Mouse (Mus musculus) heart, embryonic 16.5 days (tissue): ENCODE data around the gene Zdhhc17. TPM values are rescaled to one million over a fixed set of nuclear protein-coding genes. Genes with fewer than 3 reads are reported as not detected.

Experiments used
- ATAC-seq: fragments of 200-750 bp; cut with Nextera tagmentation; replicated peaks from 2 replicates; pipeline ENCODE4 v1.8.0; 2017; ENCODE audit warnings: moderate number of reproducible peaks; ENCODE audit not compliant: insufficient read depth, low FRiP score; ENCODE audit errors: extremely low read depth
- H3K27ac ChIP-seq: fragments of 300-500 bp; sonication (generic); 2 replicates; pipeline ENCODE4 v1.5.1; 2014; ENCODE audit warnings: mild to moderate bottlenecking, low read length, control low read depth, moderate library complexity
- H3K27me3 ChIP-seq: fragments of 300-500 bp; sonication (generic); 2 replicates; pipeline ENCODE4 v1.6.1; 2014; ENCODE audit warnings: low read length, mixed read lengths; ENCODE audit not compliant: control insufficient read depth, insufficient read depth
- H3K36me3 ChIP-seq: fragments of 300-500 bp; sonication (generic); 2 replicates; pipeline ENCODE4 v1.6.1; 2014; ENCODE audit not compliant: control insufficient read depth, insufficient read depth
- H3K4me1 ChIP-seq: fragments of 300-500 bp; sonication (generic); 2 replicates; pipeline ENCODE4 v1.6.1; 2014; ENCODE audit warnings: low read length, mixed read lengths; ENCODE audit not compliant: control insufficient read depth, insufficient read depth
- H3K4me2 ChIP-seq: fragments of 300-500 bp; sonication (generic); 2 replicates; pipeline ENCODE4 v1.6.1; 2014; ENCODE audit warnings: low read depth, mild to moderate bottlenecking, control low read depth, low read length
- H3K4me3 ChIP-seq: fragments of 300-500 bp; sonication (generic); 2 replicates; pipeline ENCODE4 v1.5.1; 2014; ENCODE audit warnings: mild to moderate bottlenecking, control low read depth, low read length
- H3K9ac ChIP-seq: fragments of 300-500 bp; sonication (generic); 2 replicates; pipeline ENCODE4 v1.6.1; 2014; ENCODE audit warnings: low read length, control low read depth
- H3K9me3 ChIP-seq: fragments of 300-500 bp; sonication (generic); replicated peaks from 2 replicates; pipeline ENCODE4 v1.6.1; 2016; ENCODE audit warnings: low read length; ENCODE audit not compliant: control insufficient read depth
- WGBS: fragments of 180-500 bp; shearing (Covaris S2); extraction: QIAGEN DNeasy Blood & Tissue Kit; methylation state at CpG from one replicate; pipeline ENCODE4 v1.1.7; 2014; 5-methylcytosine and 5-hydroxymethylcytosine counted together
- polyA plus RNA-seq: library from polyadenylated mRNA; unstranded; fragments of >200 nt; fragmentation: Nextera tagmentation; extraction: Ambion mirVana; gene quantifications from 2 replicates; pipeline ENCODE4 v1.2.1, GENCODE M21; 2015

The Zdhhc17 gene
- polyA plus RNA-seq, 1 experiment from 2014 or later, result 19.1 TPM

DNA sequence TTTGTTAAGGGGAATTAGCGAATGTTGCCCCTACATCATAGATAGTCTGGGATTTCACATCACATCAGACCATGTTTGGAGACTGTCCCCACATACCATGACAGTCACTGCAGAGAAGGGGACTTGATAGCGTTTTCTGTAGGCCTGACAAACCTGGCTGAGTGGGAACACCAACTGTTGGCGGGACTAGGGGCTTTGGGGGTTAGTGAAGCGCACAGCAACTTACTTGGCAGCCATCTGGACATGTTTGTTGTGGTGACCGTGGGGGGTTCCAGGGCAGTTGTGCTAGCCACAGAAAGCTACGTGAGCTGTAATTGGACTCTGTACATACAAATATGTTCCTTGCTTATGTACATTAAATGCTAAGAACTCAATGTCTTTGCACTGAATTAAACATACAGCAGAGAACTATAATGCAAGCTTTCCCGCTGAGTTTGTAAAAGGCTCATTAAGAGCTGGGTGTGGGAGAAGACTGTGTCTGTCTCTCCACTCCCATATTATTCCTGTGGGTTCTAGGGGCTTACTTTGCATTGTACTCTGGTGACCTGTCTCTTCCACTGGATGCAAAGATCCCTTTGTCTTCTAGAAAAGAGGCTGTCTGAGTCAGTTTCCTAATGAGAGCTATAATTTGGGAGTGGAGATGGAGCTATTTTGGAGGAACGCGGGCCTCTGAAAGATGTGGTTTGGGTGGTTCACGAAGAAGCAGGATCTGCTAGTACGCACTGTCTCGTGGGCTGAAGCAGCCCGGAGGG is 78.6 kb downstream of the Zdhhc17 start:
- Histone ChIP-seq H3K36me3 (0 out of 2 replicates have a peak, but pooled peaks cover 2% of the 10 kb centered on the region), H3K9ac (no peak overlapping the region; the same call in 1 of the 2 replicates), H3K4me1 (peaks cover 55% of the 10 kb centered on the region), H3K4me2 (peak overlapping the region; percentile 34), H3K9me3 (no peaks in the 10 kb centered on the region), H3K27ac (peak overlapping the region; percentile 54), H3K4me3 (no peak overlapping the region), H3K27me3 (no peaks in the 10 kb centered on the region)
- 55% methylated on average over 13 of the region's 13 CpGs for whole genome bisulfite sequencing
- no peak for ATAC-seq

DNA sequence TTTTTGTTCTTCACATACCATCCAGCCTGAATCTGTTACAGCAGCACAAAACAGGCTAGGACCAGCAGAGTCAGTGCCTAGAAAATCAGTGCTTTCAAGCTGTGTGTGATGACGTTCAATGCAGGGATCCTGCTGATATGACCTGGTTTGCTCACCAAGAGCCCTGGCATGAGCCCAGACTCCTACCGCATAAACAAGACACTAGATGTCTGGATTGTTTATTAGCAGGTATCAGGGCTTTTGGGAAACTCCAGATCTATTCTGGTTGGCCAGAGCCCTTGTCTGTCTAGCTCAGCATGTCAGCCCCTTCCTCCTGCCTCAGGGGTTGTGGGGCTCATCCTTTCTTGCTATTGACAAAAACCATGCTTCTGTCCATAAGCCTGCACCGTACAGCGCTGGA is 80.2 kb downstream of the Zdhhc17 start:
- peaks cover 55% of the 10 kb centered on the region for H3K4me1 ChIP-seq

DNA sequence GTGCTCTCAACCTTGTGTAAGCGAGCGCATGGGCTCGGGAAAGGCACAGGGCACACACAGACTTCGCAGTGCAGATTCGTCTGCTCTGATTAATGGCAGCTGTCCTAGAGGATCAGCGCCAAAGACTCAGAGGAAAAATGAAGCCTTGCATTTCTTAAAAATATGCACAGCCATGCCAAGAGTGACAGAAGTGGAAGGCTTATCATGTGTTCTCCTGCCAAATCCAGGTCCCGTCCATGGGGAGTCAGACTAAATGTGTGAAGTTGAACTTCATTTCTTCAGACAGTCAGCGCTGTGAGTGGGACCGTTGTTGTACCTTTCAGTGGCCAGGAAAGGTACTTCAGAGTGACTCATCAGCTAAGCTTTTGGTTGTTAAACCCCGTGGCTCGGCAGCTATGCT is 82.4 kb downstream of the Zdhhc17 start:
- H3K9ac ChIP-seq, result no peak overlapping the region; the same call in 1 of the 2 replicates
- H3K27ac ChIP-seq, result peak overlapping the region; percentile 80
- H3K4me1 ChIP-seq, result peaks cover 69% of the 10 kb centered on the region
- WGBS, result 25% methylated on average over 11 of the region's 11 CpGs
- peak overlapping the region; percentile 7 for H3K4me3 ChIP-seq
- no peaks in the 10 kb centered on the region for H3K36me3 ChIP-seq
- no peaks in the 10 kb centered on the region for H3K27me3 ChIP-seq
- peak; percentile 33 for ATAC-seq
- H3K4me2 ChIP-seq, result peak overlapping the region; percentile 55
- no peaks in the 10 kb centered on the region for H3K9me3 ChIP-seq

More for the DNA sequence above, 80.2 kb downstream of the Zdhhc17 start:
- Histone ChIP-seq H3K9me3 (no peaks in the 10 kb centered on the region), H3K9ac (no peak overlapping the region), H3K4me3 (no peak overlapping the region), H3K36me3 (no peaks in the 10 kb centered on the region), H3K27ac (peak overlapping the region; percentile 15; the same call in 1 of the 2 replicates), H3K27me3 (no peaks in the 10 kb centered on the region), H3K4me2 (no peak overlapping the region)
- WGBS, result 26% methylated on average over 4 of the region's 4 CpGs
- ATAC-seq, result no peak

DNA sequence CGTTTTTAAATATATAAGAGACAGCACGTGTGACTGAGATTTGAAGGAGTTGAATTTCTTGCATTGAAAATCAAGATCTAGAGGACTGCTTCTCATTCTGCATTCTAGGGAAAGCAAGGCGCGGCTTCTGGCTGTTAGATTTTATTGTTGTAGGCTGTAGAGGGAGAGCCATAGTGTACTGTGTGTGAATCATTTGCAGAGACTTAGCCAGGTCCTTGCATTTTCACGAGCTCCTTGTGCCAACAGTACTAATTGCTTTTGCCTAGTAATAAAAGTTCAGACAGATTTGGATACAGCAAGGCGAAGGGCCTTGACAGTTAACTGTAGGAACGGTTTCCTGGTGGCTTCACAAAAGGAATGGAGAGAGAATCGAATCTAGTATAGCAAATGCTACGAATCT is 87.3 kb downstream of the Zdhhc17 start:
- peak overlapping the region; percentile 91 for H3K4me2 ChIP-seq
- peak overlapping the region; percentile 93 for H3K4me3 ChIP-seq
- peak overlapping the region; percentile 47 for H3K9ac ChIP-seq
- no peak for ATAC-seq
- H3K4me1 ChIP-seq, result peaks cover 52% of the 10 kb centered on the region
- H3K27me3 ChIP-seq, result no peaks in the 10 kb centered on the region
- WGBS, result 56% methylated on average over 9 of the region's 9 CpGs
- 0 out of 2 replicates have a peak overlapping the region, but pooled peaks have one; percentile 24 for H3K27ac ChIP-seq
- H3K36me3 ChIP-seq, result no peaks in the 10 kb centered on the region
- 0 out of 2 replicates have a peak, but pooled peaks cover 2% of the 10 kb centered on the region for H3K9me3 ChIP-seq

DNA sequence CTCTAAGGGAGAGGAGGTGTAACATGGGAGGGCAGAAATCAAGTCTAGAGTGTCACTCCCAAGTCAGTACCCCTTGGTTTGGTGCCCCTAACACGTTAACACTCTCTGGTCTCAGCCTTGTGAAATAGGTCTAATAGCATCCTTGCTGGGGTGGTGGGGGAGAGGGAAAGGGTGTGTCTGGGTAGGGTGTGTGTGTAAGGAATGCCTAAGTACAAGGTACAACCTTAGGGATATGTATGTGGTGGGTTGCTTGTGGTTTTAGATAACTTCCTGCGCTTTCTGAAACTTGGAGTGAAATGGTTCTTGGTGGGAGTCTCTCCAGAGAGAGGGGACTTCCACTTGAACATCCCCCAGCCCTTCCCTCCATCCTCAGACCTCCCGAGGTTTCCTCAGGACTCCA is 88.0 kb downstream of the Zdhhc17 start:
- Histone ChIP-seq H3K27ac (peak overlapping the region; percentile 24; the same call in 1 of the 2 replicates), H3K9me3 (0 out of 2 replicates have a peak, but pooled peaks cover 2% of the 10 kb centered on the region), H3K4me3 (peak overlapping the region; percentile 93), H3K9ac (peak overlapping the region; percentile 93), H3K4me1 (peaks cover 44% of the 10 kb centered on the region), H3K4me2 (peak overlapping the region; percentile 91), H3K36me3 (no peaks in the 10 kb centered on the region), H3K27me3 (no peaks in the 10 kb centered on the region)
- ATAC-seq, result no peak
- WGBS, result 37% methylated on average over 3 of the region's 3 CpGs

DNA sequence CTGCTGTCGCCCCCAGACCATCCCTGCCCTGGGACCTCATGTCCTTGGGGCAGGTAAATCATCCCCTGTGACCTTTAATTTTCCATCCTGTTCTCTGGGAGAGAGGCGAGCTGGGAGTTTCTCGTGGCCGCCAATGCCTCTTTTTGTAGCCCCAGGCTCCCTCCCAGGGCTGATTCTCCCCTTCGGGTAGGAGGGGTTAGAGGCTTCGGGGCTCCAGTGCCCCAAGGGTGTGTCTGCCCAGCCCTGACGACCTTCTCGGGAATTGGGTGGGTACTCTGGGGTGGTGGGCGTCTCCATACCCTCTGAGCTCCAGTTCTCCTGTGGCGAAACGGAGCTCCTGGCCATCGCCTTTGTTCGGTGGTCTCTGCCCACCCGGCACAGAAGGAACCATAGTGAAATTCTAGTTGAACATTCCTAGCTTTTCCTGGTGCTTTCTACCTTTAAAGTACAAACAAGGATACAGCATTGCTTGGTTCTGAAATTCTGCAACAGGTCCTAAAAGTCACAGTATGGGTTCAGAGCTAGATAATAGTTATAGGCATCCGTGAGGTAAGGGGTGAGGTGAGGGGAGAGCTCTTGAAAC is 89.5 kb downstream of the Zdhhc17 start:
- H3K9me3 ChIP-seq, result 0 out of 2 replicates have a peak, but pooled peaks cover 2% of the 10 kb centered on the region
- no peaks in the 10 kb centered on the region for H3K36me3 ChIP-seq
- H3K9ac ChIP-seq, result peak overlapping the region; percentile 93
- peak; percentile 34; the same call in 1 of the 2 replicates for ATAC-seq
- H3K4me2 ChIP-seq, result peak overlapping the region; percentile 91
- 1% methylated on average over 15 of the region's 15 CpGs for WGBS
- H3K4me1 ChIP-seq, result peaks cover 37% of the 10 kb centered on the region
- no peaks in the 10 kb centered on the region for H3K27me3 ChIP-seq
- peak overlapping the region; percentile 99 for H3K27ac ChIP-seq
- peak overlapping the region; percentile 93 for H3K4me3 ChIP-seq

DNA sequence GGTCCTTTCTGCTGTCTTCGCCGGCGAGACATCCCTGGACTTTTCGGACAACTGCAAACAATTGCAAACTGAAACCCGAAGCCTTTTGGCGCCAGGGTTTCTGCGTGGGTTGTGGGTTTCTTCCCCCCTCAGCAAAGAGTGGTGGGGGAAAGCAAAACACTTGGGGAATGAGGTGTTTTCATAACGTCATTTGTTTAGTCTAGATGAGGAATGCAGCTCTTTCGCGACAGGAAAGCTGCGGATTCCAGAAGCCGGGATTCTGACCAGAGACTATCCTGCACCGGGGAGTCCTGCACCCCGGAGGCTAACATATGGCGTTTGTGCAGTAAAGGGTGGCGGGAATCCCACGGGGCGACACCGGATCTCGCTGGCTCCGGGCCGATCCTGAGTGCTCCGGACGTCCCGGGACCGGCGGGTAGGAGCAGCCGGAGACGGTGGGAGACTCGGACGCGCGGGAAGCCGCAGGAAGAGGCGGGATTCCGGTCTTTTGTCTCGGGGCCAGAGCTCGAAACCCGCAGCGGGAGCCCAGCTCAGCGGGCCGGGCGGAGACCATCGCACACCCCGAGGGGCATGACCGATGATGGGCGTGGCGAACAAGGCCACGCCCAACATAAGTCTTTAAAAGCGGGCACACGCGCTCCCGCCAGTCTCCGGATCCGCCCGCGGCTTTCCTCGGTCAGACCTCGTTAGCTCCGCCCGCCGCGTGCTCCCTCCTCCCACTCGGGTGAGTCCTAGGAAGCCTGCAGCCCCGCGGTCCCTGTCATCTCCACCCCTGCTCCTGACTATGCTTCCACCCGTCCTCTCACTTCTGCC is 90.2 kb downstream of the Zdhhc17 start, which contains the start of gene Csrp2:
Gene Csrp2 (plus strand): TSS at position 259 of the 813 bp plus-strand sequence.
- peak within 1 kb of the TSS; percentile 93 for H3K4me3 ChIP-seq
- 0 out of 2 replicates have a peak, but pooled peaks cover 2% of the 10 kb centered on the region for H3K9me3 ChIP-seq
- peaks cover 35% of the 10 kb centered on the region for H3K4me1 ChIP-seq
- WGBS, result under 1% methylated on average over 65 of the region's 67 CpGs
- ATAC-seq, result peak; percentile 94
- peak within 1 kb of the TSS; percentile 99 for H3K27ac ChIP-seq
- H3K27me3 ChIP-seq, result no peaks in the 10 kb centered on the region
- no peaks in the 10 kb centered on the region for H3K36me3 ChIP-seq
- peak within 1 kb of the TSS; percentile 93 for H3K9ac ChIP-seq
- peak within 1 kb of the TSS; percentile 91 for H3K4me2 ChIP-seq

DNA sequence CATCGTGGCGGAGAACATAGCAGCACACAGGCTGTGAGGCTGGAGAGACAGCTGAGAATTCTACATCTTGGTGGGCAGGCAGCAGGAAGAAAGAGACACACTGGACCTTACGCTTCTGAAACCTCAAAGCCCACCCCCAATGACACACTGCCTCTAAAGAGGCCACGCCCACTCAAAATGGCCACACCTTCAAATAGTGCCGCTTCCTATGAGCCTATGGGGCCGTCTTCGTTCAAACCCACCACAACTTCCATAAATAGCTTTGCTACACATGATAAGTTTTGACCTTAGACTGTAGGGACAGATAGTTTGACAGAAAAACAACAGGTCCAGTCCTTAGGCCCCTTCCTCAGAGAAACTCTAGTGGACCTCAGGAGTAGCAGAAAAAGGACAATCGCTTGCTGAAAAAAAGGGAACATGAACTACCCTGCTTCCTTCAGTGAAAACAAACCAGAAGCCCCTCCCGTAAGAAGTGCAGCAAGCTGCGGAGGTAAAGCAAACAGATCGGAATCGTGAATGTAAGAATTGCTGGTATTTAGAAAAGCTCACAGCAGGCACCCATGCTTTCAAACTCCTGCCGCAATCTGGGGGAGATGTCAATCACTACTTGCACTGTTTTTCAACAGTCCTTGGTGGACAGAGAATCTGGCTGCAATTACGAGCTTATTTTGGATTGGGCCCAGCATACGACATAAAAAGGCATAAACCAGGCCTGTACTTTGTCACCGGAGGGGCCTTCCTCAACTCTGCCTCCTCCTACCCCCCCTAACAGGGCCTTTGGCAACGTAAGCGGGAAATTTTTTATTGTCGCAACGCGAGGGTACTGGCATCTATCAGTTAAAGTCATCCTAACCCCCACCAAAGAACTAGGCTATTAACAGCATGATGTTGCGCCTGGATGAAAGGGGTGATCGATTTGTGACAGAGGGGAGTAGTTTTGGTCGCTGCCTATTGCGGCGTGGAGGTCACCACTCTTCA is 91.2 kb downstream of the Zdhhc17 start:
- Histone ChIP-seq H3K27me3 (no peaks in the 10 kb centered on the region), H3K27ac (peak overlapping the region; percentile 99), H3K4me3 (peak overlapping the region; percentile 93), H3K36me3 (no peaks in the 10 kb centered on the region), H3K9me3 (0 out of 2 replicates have a peak, but pooled peaks cover 2% of the 10 kb centered on the region), H3K4me1 (peaks cover 30% of the 10 kb centered on the region), H3K9ac (peak overlapping the region; percentile 93), H3K4me2 (peak overlapping the region; percentile 91)
- 17% methylated on average over 26 of the region's 26 CpGs for WGBS
- peak; percentile 10; the same call in 1 of the 2 replicates for ATAC-seq
